Mouse (Mus musculus) lung, adult 2 months (tissue): ENCODE results near the gene Dpm3. TPM values are rescaled to one million over a fixed set of nuclear protein-coding genes. Genes with fewer than 3 reads are reported as not detected.
A peak's percentile ranks its signal among the peaks of the same experiment; 100 is the strongest.

ENCODE experiments used
- DNase-seq: peaks from one replicate; pipeline ENCODE4 v3.0.0; 2022
- H3K4me1 ChIP-seq: fragments of 200-500 bp; 2 replicates; pipeline ENCODE4 v1.6.1; 2011; ENCODE audit warnings: low read length; ENCODE audit not compliant: control insufficient read depth, insufficient read depth
- H3K4me3 ChIP-seq: fragments of 200-500 bp; replicated peaks from 2 replicates; pipeline ENCODE3; 2011; ENCODE audit warnings: low read depth, mild to moderate bottlenecking, control low read depth, low read length; ENCODE audit errors: extremely low read depth
- CTCF ChIP-seq: fragments of 200-500 bp; IDR thresholded peaks from 2 replicates; pipeline ENCODE4 v1.5.1; 2011; ENCODE audit warnings: mild to moderate bottlenecking, low read length, control low read depth; ENCODE audit not compliant: insufficient read depth
- POLR2A ChIP-seq: fragments of 200-500 bp; IDR thresholded peaks from 2 replicates; pipeline ENCODE4 v1.6.1; 2011; ENCODE audit warnings: low read depth, mild to moderate bottlenecking, control low read depth, low read length, borderline replicate concordance; ENCODE audit errors: extremely low read depth
- WGBS: fragments of 180-500 bp; shearing (Covaris S2); methylation state at CpG from one replicate; pipeline ENCODE4 v1.1.7; 2018; 5-methylcytosine and 5-hydroxymethylcytosine counted together
- polyA plus RNA-seq: library from polyadenylated mRNA; depleted of rRNA; stranded (reverse); fragments of >200 nt; gene quantifications from 2 replicates; pipeline ENCODE4 v1.2.3, GENCODE M21; 2012

Dpm3 gene
- polyA plus RNA-seq, 1 experiment, result 411 TPM

DNA sequence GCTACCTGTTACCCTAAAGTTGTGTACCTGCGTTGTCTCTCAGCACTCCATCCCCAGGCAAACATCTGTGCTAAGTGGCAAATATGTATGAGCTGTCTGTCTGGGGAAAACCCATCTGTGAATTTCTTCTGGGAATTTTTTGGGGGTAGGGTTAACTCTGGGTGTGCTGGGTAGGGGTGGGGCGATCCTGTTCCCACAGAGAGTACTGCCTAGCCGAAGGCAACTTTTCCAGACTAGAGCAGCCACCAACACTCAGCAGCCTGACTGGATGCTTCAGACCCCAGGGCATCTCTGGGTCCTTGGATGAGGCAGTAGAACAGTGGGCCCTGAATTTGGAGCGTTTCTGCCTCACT lies 23.1 kb downstream of the Dpm3 start:
- DNase-seq, result no peak
- H3K4me3 ChIP-seq, result no peak overlapping the region
- WGBS, result 25% methylated on average over 4 of the region's 4 CpGs
- TF ChIP-seq POLR2A (no peak), CTCF (no peak)
- H3K4me1 ChIP-seq, result peaks cover 5% of the 10 kb centered on the region

DNA sequence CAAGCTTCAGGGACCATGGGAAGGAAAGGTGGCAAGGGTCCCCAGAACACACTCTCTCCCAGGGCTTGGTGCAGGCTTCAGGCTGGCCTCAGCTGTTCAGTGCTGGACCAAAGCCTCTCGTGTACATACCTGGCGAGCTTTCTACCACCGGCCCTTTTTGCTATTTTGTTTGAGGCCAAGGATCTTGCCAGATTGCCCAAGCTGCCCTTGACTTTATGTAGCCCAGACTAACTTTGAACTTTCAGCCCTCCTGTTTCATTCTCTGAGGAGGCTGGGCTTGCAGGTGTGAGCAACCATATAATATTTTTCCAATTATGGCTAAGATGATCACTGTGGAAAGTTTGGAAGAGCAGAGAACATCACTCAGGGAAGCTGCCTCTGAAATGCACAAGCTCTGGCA lies 25.1 kb downstream of the Dpm3 start:
- DNase-seq, result no peak
- no peak overlapping the region for H3K4me3 ChIP-seq
- H3K4me1 ChIP-seq, result peaks cover 5% of the 10 kb centered on the region
- TF ChIP-seq POLR2A, result no peak
- TF ChIP-seq CTCF, result no peak
- 67% methylated on average over 3 of the region's 3 CpGs for WGBS

GRCm38 (mm10) chr3:89285526-89285925 lies 26.4 kb downstream of the Dpm3 start:
- WGBS, result 68% methylated on average over 2 of the region's 2 CpGs
- Histone ChIP-seq H3K4me1 (peaks cover 3% of the 10 kb centered on the region), H3K4me3 (no peak overlapping the region)
- DNase-seq, result no peak
- TF ChIP-seq CTCF, result no peak
- TF ChIP-seq POLR2A, result no peak

DNA sequence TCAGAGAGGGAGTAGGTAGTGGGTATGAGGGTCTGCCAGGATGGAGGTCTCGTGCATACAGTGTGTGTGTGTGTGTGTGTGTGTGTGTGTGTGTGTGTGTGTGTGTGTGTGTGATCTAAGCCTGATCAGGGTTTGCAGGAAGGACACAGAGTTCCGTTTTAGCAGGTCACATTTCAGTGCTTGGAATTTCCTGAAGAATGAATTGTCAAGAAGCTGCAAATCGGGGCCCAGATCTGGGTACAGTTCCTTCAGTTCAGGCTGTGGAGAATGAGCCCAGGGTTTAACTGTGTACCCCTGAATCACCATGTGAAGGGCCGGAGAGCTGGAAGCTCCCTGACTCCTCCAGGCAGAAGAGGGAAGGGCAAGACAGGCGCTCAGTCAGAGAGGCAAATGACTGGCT lies 28.1 kb downstream of the Dpm3 start:
- no peak for DNase-seq
- H3K4me3 ChIP-seq, result no peak overlapping the region
- no peaks in the 10 kb centered on the region; the same call in 1 of the 2 replicates for H3K4me1 ChIP-seq
- TF ChIP-seq POLR2A (no peak), CTCF (no peak)
- 41% methylated on average over 5 of the region's 5 CpGs for WGBS

DNA sequence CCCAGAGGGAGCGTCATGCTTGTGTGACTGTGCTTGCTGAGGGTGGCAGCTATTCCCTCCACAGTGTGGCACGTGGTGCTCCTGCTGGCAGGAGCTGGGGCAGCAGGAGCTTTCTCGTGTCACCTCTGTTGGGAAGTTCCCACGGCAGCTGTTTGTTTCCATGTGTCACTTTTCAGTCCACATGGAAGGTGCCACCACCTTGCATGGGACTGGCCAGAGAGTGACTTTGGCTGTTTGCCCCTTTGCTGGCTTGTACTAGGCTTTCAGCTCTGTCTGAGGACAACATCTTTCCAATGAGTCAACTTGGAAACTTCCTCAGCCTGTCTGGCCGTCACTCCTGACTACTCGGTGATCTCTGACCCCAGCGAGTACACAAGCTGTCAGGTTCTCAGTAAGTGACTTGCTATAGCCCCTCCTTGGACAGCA lies 29.4 kb downstream of the Dpm3 start:
- no peak for TF ChIP-seq POLR2A
- 0 out of 2 replicates have a peak, but pooled peaks have one; percentile 3 for TF ChIP-seq CTCF
- Histone ChIP-seq H3K4me1 (no peaks in the 10 kb centered on the region; the same call in 1 of the 2 replicates), H3K4me3 (no peak overlapping the region)
- DNase-seq, result no peak
- 25% methylated on average over 7 of the region's 7 CpGs for WGBS

DNA sequence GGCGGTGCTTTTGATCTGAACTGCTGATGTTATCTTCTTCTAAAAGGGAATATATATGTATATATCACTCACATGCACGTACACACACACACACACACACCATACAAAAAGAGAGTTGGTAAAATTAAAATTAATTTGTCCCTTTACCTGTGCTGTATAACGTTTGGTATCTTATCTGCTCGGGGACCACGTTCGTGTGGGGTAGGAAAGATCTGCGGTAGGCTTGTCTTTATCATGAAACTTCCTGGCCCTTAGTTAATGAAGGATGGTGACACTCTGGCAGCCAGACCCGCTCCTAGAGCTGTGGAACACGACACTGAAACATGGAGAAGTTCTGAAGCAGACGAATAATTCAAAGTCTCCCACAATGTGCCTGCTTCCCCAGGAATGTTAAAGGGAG lies 32.7 kb downstream of the Dpm3 start:
- peaks cover 2% of the 10 kb centered on the region; the same call in 1 of the 2 replicates for H3K4me1 ChIP-seq
- H3K4me3 ChIP-seq, result no peak overlapping the region
- WGBS, result 58% methylated on average over 10 of the region's 10 CpGs
- TF ChIP-seq CTCF (no peak), POLR2A (no peak)
- DNase-seq, result no peak

GRCm38 (mm10) chr3:89292303-89292702 lies 33.1 kb downstream of the Dpm3 start:
- Histone ChIP-seq H3K4me1 (0 out of 2 replicates have a peak, but pooled peaks cover 2% of the 10 kb centered on the region), H3K4me3 (no peak overlapping the region)
- 63% methylated on average over 5 of the region's 5 CpGs for WGBS
- DNase-seq, result no peak
- TF ChIP-seq CTCF, result no peak
- no peak for TF ChIP-seq POLR2A

GRCm38 (mm10) chr3:89293247-89293918 lies 34.2 kb downstream of the Dpm3 start:
- TF ChIP-seq POLR2A (no peak), CTCF (no peak)
- Histone ChIP-seq H3K4me3 (no peak overlapping the region), H3K4me1 (0 out of 2 replicates have a peak, but pooled peaks cover 2% of the 10 kb centered on the region)
- DNase-seq, result no peak
- 87% methylated on average over 11 of the region's 11 CpGs for WGBS

DNA sequence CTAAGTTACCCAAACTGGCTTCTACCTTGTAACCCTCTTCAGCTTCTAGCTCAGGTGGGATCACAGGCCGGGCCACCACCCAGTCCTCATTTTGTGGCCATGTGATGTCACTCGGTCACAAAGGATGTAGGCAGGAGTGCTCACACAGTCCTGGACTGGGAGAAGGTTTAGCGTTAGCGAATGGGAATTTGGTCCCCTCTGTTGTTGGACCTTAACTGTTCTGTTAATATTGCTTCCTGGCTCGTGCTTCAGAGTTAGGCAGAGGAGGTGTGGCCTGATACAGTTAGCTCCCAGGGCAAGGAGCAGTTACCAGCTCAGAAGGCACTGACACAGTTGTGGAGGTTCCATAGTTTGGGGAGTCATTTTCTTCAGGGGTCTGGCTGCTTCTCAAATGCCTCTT lies 35.0 kb downstream of the Dpm3 start:
- H3K4me3 ChIP-seq, result no peak overlapping the region
- no peak for DNase-seq
- peaks cover 2% of the 10 kb centered on the region; the same call in 1 of the 2 replicates for H3K4me1 ChIP-seq
- 82% methylated on average over 5 of the region's 5 CpGs for WGBS
- TF ChIP-seq CTCF, result no peak
- no peak for TF ChIP-seq POLR2A

GRCm38 (mm10) chr3:89295685-89296230 lies 36.6 kb downstream of the Dpm3 start:
- no peak overlapping the region for H3K4me3 ChIP-seq
- peaks cover 6% of the 10 kb centered on the region; the same call in 1 of the 2 replicates for H3K4me1 ChIP-seq
- WGBS, result 77% methylated on average over 8 of the region's 8 CpGs
- TF ChIP-seq POLR2A, result no peak
- TF ChIP-seq CTCF, result no peak
- no peak for DNase-seq
